Mouse (Mus musculus): Measurements from ENCODE around the gene Rps6ka5.
A peak's percentile ranks its signal among the peaks of the same experiment; 100 is the strongest.

Gene Rps6ka5

GRCm38 (mm10) chr12:100529651-100530050, 197.1 kb downstream of the Rps6ka5 start:
- DNase-seq (ENCODE audit: low spot score) = no peak

GRCm38 (mm10) chr12:100529172-100529571, 197.6 kb downstream of the Rps6ka5 start:
- DNase-seq (ENCODE audit: low spot score) = no peak

- no peak for DNase-seq (ENCODE audit: low spot score)
Measured at GRCm38 (mm10) chr12:100528246-100528645, 198.5 kb downstream of the Rps6ka5 start.

DNA sequence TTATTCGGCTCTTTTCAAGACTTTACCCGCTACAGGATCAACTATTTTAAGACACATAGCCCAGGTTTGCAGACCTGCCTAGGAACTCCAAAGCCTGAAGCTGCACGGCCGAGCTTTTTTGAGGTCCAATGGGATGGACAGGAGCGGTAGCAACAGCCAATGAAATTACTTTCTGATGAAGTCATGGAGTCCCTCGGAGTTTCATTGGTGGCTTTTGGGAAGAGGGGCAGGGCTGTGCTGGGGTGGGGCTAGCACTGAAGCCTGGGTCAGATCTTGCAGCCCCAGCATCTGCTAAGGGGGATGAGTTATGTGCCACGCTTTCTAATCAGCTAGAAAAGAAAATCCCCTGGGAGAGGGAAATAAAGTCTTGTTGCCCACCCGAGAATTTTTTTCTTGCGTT, 199.0 kb downstream of the Rps6ka5 start:
- DNase-seq (ENCODE audit: low spot score) = no peak

DNA sequence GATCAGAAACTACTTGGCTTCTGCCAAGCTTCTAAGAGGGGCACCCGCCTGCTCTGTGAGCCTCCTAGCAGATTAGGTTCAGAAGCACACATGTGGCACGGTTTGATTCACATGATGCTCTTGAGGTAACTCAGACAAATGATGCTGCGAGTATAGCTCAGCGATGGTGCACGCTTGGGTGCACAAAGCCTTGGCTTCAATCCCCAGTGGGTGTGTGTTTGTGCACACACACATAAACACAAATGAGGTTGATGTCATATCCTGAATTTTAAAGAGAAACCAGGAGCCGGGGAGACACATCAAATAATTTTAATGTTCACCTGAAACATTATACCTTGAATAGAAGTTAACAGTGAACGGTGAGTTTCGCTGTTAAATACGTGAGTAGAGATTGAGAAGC, 199.5 kb downstream of the Rps6ka5 start:
- no peak for DNase-seq (ENCODE audit: low spot score)

- DNase-seq (ENCODE audit: low spot score) = no peak
Measured at GRCm38 (mm10) chr12:100525939-100526338, 200.8 kb downstream of the Rps6ka5 start.

- no peak for DNase-seq (ENCODE audit: low spot score)
Measured at GRCm38 (mm10) chr12:100520794-100521186, 206.0 kb downstream of the Rps6ka5 start, which contains the start of gene Ttc7b. Gene Ttc7b, minus strand, starts transcription at chr12:100520826.

DNA sequence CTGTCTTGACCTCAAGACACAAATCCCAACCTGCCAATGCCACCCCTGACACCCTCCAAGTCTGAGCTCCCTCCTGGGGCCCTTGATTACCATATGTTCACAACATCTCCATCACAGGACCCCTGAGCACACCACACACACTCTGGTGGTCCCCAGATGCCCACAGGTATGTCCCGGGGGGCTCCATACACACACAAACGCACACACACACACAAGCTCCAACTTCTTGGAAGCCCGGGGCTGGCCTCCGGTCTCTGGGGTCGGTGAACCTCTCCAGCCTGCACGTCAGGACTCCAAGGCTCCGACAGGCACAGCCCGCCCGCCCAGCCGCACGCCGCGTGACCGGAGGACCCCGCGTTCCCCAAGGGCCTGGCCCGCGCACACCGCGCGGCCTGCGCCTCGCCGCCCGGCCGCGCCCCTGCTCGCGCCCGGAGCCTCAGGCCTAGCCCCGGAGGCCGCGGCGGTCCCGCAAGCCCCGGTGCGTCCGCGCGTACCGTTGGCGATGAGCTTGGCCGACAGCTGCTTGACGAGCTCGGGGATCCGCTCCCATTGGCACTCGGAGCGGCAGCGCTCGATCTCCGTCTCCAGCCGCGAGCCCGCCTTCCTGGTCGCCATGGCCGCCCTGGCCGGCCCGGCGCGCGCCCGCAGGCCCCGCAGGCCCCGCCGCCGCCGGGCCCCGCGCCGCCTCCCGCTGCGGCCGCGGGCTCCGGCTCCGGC, 206.5 kb downstream of the Rps6ka5 start:
- DNase-seq (ENCODE audit: low spot score) = peak; percentile 38

- no peak for DNase-seq (ENCODE audit: low spot score)
Measured at GRCm38 (mm10) chr12:100519684-100520076, 207.1 kb downstream of the Rps6ka5 start.

DNA sequence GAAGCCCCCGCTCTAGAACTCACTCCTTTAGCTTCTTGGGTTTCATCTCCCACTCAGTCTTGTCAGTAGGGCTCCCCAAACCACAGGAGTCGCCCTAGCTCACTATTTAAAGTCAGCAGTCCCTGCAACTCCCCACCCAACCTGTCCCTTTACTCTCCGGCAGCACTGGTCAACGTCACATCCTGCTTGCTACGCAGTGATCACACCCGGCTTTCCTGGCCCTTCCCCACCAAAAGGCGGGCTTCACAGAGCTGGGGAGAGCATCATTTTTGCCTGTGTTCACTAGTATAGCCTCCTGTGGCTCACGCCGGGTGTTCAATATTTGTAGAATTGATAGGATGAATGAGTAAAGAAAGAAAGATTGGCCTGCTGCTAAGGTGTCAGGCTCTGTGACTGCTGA, 209.4 kb downstream of the Rps6ka5 start:
- DNase-seq (ENCODE audit: low spot score) = no peak

GRCm38 (mm10) chr12:100516161-100516838, 210.5 kb downstream of the Rps6ka5 start:
- no peak for DNase-seq (ENCODE audit: low spot score)

DNA sequence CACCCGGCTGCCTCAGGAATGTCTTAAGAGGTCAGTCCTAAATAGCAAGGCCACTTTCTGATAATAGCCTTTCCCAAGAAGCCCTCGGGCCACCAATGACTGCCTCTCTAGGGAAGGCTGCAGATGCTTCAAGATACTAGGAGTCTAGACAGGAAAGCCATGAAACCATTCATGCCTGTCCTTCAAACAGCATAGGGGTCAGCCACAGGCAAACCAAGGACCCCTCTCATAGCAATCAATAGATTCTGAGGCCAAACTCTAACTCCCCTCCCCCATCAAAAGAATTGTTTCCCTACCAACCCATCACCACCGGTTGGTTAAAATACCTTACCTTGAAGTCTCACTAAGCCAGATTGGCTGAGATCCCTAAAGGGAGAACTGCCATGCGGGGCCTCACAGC, 211.3 kb downstream of the Rps6ka5 start:
- no peak for DNase-seq (ENCODE audit: low spot score)

- no peak for DNase-seq (ENCODE audit: low spot score)
Measured at GRCm38 (mm10) chr12:100514611-100515010, 212.2 kb downstream of the Rps6ka5 start.

- no peak for DNase-seq (ENCODE audit: low spot score)
Measured at GRCm38 (mm10) chr12:100513131-100513530, 213.7 kb downstream of the Rps6ka5 start.

GRCm38 (mm10) chr12:100512641-100513040, 214.1 kb downstream of the Rps6ka5 start:
- DNase-seq (ENCODE audit: low spot score) = no peak

DNA sequence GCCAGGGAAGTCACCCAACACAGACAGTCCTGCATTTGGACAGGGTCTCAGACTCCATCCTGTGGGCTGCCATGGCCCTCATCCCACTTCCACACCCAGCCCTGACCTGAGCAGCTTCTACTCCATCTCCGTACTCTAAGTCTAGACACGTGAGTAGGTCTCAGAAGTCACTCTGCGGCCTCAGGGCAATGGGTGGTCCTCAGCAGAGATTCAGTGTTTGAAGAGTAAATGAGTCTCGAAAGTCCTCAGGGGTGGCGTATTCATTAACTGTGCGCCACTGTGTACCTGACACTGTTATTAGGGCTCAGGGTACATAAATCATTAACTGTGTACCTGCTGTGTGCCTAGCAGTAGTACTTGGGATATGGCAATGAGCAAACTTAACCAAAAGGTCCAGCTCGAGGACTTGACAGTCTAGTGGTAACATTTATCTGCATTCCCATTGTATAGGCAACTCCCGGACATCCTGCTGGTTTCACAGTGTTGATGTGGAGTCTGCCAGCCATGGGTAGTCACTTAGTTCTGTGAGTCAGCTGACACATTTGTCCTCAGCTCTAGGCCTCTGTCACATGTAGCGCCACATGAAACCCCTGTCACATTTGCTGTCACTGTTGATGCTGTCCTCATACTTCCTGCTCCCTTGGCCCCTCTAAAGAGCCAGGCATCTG, 217.0 kb downstream of the Rps6ka5 start:
- DNase-seq (ENCODE audit: low spot score) = no peak

- no peak for DNase-seq (ENCODE audit: low spot score)
Measured at GRCm38 (mm10) chr12:100508668-100509067, 218.1 kb downstream of the Rps6ka5 start.

GRCm38 (mm10) chr12:100505484-100505883, 221.3 kb downstream of the Rps6ka5 start:
- DNase-seq (ENCODE audit: low spot score) = no peak

GRCm38 (mm10) chr12:100504585-100504984, 222.2 kb downstream of the Rps6ka5 start:
- DNase-seq (ENCODE audit: low spot score) = no peak

DNA sequence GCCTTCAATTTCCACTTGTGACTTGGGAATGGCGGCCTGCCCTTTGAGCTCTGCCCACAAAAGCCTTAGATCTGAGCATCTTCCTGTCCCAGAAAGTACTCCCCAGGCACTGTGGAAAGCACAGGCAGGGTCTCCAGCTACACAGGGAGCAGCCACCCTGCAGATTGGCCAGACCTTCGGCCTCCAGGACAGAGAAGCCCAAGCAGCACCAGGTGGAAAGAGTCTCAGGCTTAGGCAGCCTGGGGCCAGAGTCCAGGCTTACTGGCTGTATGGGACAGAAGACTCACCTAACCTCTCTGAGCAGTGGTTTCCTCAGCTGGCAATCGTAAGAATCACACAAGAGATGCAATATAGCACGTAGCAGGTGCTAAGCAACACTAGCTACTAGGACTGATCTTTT, 223.1 kb downstream of the Rps6ka5 start:
- no peak for DNase-seq (ENCODE audit: low spot score)

- no peak for DNase-seq (ENCODE audit: low spot score)
Measured at GRCm38 (mm10) chr12:100502544-100502943, 224.2 kb downstream of the Rps6ka5 start.

DNA sequence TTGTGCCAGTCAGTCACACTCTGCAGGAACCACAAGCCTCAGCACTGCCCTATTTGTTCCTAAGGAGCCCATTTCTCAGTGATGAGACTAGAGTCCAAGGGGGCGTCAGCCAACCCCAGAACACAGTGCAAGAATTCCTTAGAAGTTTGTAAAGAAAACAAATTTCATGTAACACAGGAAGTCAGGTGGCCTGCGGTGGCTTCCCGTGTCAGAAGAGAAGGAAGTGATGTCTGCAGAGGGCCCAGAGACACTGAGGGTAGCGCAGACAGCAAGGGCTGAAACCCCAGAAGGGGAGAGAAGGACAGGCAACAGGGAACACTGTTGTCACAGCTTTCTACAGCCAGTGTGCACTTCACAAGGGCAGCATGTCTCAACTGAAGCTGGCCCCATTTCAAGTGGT, 225.5 kb downstream of the Rps6ka5 start:
- no peak for DNase-seq (ENCODE audit: low spot score)

- no peak for DNase-seq (ENCODE audit: low spot score)
Measured at GRCm38 (mm10) chr12:100499469-100499868, 227.3 kb downstream of the Rps6ka5 start.
